Mouse (Mus musculus): ENCODE data around the gene Olfr853. TPM values are rescaled to one million over a fixed set of nuclear protein-coding genes. Genes with fewer than 3 reads are reported as not detected.

The Olfr853 gene
- not detected for polyA plus RNA-seq (2017; shearing (Covaris generic))

DNA sequence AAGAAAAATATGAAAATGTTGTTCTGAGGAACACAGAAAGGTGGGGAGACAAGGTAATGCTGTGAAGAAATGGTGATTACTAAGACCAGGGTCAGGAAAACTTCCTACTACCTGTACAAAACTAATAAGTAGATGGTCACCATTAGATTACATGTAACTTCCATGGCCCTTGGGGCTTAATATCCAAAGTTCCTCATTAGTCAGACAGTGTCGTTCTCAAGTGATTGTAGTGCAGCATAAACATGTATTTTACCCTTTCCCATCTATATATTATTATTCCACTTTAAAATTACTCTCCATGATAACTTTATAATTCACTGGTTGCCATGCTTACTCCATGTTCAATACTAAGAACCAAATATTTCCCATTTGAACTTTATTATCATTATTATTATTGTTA is at the start of gene Olfr853:
Gene Olfr853 (minus strand): TSS at position 101 of the 400 bp plus-strand sequence.

GRCm38 (mm10) chr9:19582317-19582716 is 41.4 kb upstream of the Olfr853 start, which contains the start of gene Olfr855:
Olfr855 (plus strand) TSS chr9:19582617.

GRCm38 (mm10) chr9:19567282-19567681 is 26.4 kb upstream of the Olfr853 start, which contains the start of gene Olfr854:
Olfr854 (minus strand) TSS chr9:19567382.

DNA sequence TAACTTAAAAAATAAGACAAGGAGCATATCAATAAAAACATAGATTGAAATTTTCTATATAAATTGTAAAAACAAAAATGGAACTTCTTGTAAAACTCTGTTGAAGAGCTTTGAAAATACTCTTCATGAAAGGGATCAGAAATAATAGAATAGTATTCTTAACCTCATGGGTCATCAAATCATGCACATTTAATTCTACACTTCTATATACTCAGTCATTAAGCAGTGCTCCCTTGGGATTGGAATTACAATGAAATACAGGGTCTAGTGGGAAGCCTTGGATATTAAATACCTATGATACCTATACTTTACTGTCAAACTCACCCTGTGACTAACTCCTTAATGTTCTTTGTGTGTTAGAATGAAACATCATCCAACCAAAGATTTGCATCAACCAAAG is 47.9 kb downstream of the Olfr853 start, which contains the start of gene Olfr851:
Gene Olfr851 (plus strand): TSS at position 301 of the 400 bp plus-strand sequence.

Other genes starting within 250 kb of the Olfr853 start
- gene Olfr844, start 224.7 kb downstream of the Olfr853 start, polyA plus RNA-seq (2017; shearing (Covaris generic)) = not detected
- not detected for gene Olfr845, start 204.6 kb downstream of the Olfr853 start, polyA plus RNA-seq (2017; shearing (Covaris generic))
- gene Olfr846, start 177.1 kb downstream of the Olfr853 start, polyA plus RNA-seq (2017; shearing (Covaris generic)) = not detected
- gene Olfr847, start 162.4 kb downstream of the Olfr853 start, polyA plus RNA-seq (2017; shearing (Covaris generic)) = not detected
- gene Olfr849, start 100.8 kb downstream of the Olfr853 start, polyA plus RNA-seq (2017; shearing (Covaris generic)) = not detected
- not detected for gene Olfr850, start 62.8 kb downstream of the Olfr853 start, polyA plus RNA-seq (2017; shearing (Covaris generic))
- not detected for gene Olfr851, start 47.8 kb downstream of the Olfr853 start, polyA plus RNA-seq (2017; shearing (Covaris generic))
- not detected for gene Olfr854, start 26.3 kb upstream of the Olfr853 start, polyA plus RNA-seq (2017; shearing (Covaris generic))
- not detected for gene Olfr855, start 41.5 kb upstream of the Olfr853 start, polyA plus RNA-seq (2017; shearing (Covaris generic))
- 26.6 TPM for gene Zfp317, start 81.0 kb upstream of the Olfr853 start, polyA plus RNA-seq (2017; shearing (Covaris generic))
- gene Olfr857, start 168.4 kb upstream of the Olfr853 start, polyA plus RNA-seq (2017; shearing (Covaris generic)) = not detected
- gene Olfr58, start 239.2 kb upstream of the Olfr853 start, polyA plus RNA-seq (2017; shearing (Covaris generic)) = not detected

Data from effector memory CD4-positive, alpha-beta T cell, adult 5 months (primary cell).